Mouse (Mus musculus) ZHBTc4 (cell line): ENCODE results near the gene Gm20532.

Source experiments
- DNase-seq: peaks from one replicate; pipeline ENCODE4 v3.0.0-alpha.2; 2011; ENCODE audit warnings: low read depth, low spot score

Gene Gm20532

GRCm38 (mm10) chr2:26586294-26587043 is at the start of gene Gm20532:
Gene Gm20532, plus strand, starts transcription at chr2:26586639.
- peak; percentile 91 for DNase-seq

DNA sequence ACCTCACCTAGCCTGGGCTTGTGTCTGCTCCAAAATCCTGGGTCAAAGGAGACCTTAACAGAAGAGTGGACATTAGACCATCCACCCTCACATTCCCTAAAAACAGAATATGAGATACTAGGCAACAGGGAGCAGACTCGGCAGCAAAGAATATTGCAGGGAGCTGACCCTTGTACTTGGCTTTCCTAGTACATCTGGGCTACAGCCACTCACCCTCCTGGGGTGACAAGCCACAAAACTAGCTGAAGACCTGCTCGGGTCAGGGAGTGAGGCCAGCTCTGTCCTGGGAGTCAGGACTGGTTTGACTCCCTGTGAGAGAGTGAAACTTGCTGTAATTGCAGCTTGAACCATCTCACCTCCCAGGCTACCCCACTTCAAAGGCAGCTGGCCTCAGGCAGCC is 46.9 kb upstream of the Gm20532 start:
- no peak for DNase-seq

DNA sequence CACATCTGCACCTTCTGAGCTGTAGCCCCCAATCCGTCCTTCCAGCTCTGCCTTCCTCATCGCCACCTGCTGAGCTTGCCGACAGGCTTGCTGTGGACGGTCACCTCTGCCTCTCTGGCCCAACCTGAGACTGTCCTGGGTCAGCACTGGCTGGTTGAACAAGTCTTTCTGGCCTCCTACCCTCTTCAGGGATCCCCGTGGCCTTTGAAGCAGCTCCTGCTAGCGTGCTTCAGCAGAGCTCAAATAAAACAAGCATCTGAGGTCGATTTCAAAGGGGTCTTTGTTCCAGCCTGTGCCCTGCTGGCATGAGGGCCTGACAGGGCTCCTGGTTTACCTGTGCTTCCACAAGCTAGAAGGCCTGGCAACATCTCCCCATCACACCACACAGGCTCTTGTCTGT is 45.7 kb upstream of the Gm20532 start:
- DNase-seq = no peak

GRCm38 (mm10) chr2:26541258-26541910 is 45.1 kb upstream of the Gm20532 start:
- peak; percentile 70 for DNase-seq

GRCm38 (mm10) chr2:26543155-26543554 is 43.3 kb upstream of the Gm20532 start:
- DNase-seq = no peak

DNA sequence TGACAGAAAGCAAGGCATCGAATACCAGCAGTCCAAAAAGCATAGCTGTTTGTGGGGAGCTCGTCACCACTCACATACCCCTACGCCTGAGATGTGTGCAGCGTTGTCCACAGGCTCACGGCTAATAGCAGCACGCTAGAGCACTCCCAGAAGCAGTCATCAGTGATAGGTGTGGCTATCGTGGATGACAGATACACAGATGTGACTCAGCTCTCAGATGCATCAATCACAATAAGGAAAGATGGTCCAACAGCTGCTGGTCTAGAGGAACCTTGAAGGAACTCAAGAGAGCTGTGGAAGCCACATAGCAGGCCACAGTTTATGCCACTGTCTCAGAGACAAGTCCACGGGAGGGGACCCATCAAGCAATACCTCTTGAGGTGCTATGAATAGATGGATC is 42.7 kb upstream of the Gm20532 start:
- DNase-seq = no peak

GRCm38 (mm10) chr2:26544265-26544664 is 42.2 kb upstream of the Gm20532 start:
- DNase-seq = no peak

DNA sequence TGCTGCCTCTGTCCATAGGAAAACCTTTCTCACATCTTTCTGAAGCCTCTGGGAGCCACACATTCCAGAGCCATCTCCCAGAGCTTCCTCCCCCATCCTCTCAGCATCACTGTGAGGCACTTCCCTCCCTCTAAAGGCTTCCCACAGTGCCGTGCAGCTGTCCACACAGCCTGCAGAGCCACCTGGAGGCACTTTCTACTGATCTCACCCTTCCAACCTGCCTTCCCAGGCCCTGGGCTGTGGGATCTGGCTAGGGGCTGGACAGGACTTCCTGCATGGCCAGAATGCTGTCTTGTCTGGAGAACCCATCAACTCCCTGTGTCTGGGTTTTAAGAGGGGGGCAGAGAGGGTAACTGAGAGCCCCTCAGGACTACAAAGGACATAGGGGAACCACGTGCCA is 39.0 kb upstream of the Gm20532 start:
- DNase-seq = peak; percentile 28

GRCm38 (mm10) chr2:26549801-26550200 is 36.6 kb upstream of the Gm20532 start:
- DNase-seq = no peak

DNA sequence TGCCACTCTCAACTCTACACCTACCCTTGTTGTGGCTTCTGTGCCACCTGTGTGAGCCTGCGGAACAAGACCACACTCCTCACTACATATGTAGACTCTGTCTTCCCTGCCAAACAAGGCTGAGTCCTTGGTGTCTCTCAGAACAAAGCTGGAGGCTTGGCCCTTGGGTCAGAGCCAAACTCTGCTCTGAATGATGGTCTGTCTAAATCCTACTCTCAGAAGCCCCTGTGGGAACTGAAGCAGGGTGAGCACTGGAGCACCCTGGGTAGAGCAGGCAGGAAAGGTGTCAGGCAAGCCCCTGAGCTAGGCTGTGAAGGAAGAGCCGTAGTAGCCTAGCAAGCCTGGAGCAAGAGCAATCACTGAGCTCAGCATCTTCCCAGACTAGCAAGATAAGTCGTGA is 36.2 kb upstream of the Gm20532 start:
- no peak for DNase-seq

GRCm38 (mm10) chr2:26550777-26551176 is 35.7 kb upstream of the Gm20532 start:
- DNase-seq = no peak

- no peak for DNase-seq
Measured at GRCm38 (mm10) chr2:26551446-26551845, 35.0 kb upstream of the Gm20532 start.

DNA sequence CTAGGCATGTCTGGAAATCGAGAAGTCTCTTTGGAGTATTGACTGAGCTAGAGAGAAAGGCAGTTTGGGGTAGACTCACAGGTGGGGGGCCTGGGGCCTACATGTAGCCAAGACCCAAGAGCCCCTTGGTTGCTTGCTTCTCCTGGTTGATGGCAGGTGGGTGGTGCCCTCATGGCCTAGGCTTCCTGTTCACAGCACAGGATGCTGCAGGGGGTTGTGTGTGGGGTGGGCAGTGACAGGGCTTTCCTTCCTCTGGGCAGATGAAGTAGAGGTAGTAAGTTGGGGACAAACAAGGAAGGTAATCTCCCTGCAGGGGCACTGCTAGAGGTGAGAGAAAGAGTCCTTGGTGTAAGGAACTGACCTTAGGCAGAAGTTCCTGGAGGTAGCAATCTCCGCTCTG is 34.4 kb upstream of the Gm20532 start:
- no peak for DNase-seq

DNA sequence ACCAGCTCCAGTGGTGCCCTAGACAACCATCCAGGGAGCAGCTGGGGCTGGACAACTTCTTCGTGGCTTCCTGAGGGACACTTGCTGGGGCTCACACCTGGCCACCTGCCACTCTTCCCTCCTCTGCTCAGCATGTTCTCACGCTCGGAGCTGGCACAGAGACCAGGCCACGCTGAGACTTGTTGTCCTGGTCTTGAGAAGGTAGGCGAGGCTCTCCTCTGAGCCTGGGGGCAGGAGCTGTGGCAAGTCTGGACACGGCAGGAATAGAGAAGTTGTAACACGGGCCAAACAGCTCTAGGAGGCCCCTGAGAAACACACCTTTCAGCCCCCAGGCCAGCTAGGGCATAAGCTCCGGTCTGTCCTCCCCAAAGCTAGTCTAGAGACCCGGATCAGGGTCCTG is 32.5 kb upstream of the Gm20532 start:
- no peak for DNase-seq

- DNase-seq = no peak
Measured at GRCm38 (mm10) chr2:26555076-26555475, 31.4 kb upstream of the Gm20532 start.

- no peak for DNase-seq
Measured at GRCm38 (mm10) chr2:26556535-26556993, 29.9 kb upstream of the Gm20532 start.

DNA sequence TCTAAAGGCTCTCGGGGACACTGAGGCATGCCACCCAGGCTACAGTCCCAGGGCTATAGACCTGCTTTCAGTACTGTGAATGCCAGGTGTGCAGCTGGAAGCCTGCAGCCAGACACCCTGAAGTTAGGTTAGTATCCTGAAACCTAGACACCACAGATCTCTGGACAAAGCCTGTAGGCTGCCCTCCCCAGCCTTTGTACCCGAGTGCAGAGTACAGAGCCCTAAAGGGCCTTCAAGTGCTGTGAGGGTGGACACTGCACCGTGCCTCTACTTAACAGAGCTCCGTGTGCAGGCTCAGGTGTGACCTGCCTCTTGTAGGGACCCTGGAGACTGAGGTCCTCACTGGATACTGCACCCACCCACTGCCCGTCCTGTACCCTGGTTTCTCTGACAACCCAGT is 25.9 kb upstream of the Gm20532 start:
- no peak for DNase-seq

DNA sequence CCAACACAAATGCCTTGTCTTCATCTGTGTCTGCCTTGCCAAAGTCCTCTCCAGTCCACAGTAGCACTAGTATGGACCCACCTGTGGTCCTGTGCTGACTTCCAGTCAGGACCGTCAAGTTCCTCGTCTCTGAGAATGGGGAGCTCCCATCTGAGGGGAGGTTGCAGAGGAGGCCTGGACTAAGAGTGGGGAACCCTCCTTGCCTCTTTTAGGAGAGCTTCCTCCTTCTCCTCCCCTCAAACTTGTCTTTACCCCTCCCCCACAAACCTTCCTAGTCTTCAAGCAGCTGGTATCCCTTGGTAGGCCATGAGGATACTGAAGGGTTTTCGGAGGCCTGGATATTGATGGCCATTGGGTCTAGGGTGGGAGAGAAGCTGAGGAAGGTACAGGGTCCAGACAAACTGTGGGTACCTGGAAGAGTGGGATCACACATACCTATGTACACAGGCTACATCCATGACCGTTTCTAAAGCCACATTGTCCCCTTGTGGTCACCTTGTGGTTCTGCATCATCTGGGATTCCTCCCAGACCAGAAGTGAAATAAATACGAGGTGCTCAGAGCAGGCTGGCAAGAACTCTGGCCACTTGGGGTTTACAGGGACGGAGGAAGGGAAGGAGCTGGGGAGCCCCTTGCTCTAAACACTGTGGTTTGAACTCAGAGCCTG is 25.0 kb upstream of the Gm20532 start:
- peak; percentile 74 for DNase-seq

DNA sequence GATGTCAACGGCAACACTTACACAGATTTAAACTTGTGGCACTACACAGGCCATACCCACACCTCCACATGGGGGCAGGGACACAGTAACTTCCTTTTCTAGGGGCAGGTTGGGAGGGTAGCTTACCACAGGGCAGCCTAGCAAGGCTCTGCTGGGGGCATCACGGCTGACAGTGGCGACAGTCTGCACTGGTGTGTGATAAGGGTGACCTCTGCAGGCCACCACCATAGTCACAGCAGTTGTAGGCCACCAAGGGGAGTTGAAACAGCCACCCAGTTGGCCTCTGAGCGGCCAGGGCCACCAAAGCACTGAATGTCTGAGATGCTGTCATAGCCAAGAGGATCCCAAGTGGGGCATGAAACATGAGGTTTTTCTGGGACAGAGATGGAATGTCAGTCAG is 20.2 kb upstream of the Gm20532 start:
- DNase-seq = peak; percentile 56

- DNase-seq = peak; percentile 85
Measured at GRCm38 (mm10) chr2:26570034-26570433, 16.4 kb upstream of the Gm20532 start.

DNA sequence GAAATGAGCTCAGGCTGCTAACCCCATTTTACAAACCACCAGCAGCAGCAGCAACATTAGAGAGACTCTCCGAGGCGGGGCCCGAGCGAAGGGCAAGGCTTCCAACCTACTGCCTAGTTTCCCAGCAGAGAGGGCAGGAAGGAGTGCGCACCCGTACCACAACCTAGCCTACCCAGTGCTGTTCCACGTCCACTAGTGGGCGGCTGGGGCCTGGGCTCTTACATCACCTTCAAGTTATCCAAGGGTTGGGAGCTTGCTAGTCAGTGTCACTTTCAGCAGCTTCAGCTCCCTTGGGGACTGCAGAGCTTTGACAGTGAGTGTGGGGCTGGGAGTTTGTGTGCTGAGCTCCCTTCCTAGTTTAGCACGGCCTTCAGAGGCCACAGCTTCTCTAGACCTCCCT is 15.0 kb upstream of the Gm20532 start:
- DNase-seq = no peak

DNA sequence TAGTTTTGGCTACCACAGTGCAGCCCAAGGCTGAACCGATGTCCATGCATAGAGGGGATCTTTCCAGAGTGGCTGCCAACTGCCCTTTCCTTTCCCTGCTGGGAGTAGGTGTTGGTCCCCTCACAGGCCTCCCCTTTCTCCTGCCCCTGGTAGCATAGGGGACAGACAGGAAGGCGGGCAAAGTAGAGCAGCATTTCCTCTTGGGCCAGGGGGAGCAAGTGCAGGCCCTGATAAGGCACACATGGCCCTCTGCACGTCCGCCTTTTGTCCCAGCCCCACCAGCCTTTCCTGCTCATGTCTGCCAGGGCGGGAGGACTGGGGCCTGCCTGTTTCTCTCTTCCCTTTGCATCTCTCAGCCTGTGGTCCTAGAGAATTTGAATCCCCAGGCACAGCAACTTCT is 14.6 kb upstream of the Gm20532 start:
- no peak for DNase-seq

GRCm38 (mm10) chr2:26573396-26573795 is 13.0 kb upstream of the Gm20532 start:
- no peak for DNase-seq
